Mouse (Mus musculus): ENCODE measurements around the gene Dmrt1. TPM values are rescaled to one million over a fixed set of nuclear protein-coding genes. Genes with fewer than 3 reads are reported as not detected.

Gene Dmrt1
- polyA plus RNA-seq, 1 experiment from 2014 or later: 0.55 TPM

- H3K9ac ChIP-seq: no peak overlapping the region
- H3K4me2 ChIP-seq (replicated peaks): no peak overlapping the region
- no peaks in the 10 kb centered on the region for H3K36me3 ChIP-seq
- no peak overlapping the region for H3K27ac ChIP-seq
- no peak overlapping the region for H3K4me3 ChIP-seq
- 43% methylated on average over 10 of the region's 10 CpGs for WGBS
- no peaks in the 10 kb centered on the region for H3K9me3 ChIP-seq
- peaks cover 29% of the 10 kb centered on the region for H3K27me3 ChIP-seq
- 0 out of 2 replicates have a peak, but pooled peaks cover 3% of the 10 kb centered on the region for H3K4me1 ChIP-seq
- no peak for ATAC-seq (ENCODE audit: insufficient number of reproducible peaks, insufficient read depth, low FRiP score, low TSS enrichment)
Measured at GRCm38 (mm10) chr19:25574431-25574830, 69.0 kb downstream of the Dmrt1 start.

- Histone ChIP-seq H3K9ac (no peak overlapping the region), H3K36me3 (no peaks in the 10 kb centered on the region), H3K4me3 (no peak overlapping the region), H3K4me1 (0 out of 2 replicates have a peak, but pooled peaks cover 3% of the 10 kb centered on the region), H3K4me2 (replicated peaks) (peak overlapping the region; percentile 16), H3K9me3 (no peaks in the 10 kb centered on the region), H3K27me3 (peaks cover 29% of the 10 kb centered on the region), H3K27ac (no peak overlapping the region)
- WGBS: 4% methylated on average over 17 of the region's 17 CpGs
- no peak for ATAC-seq (ENCODE audit: insufficient number of reproducible peaks, insufficient read depth, low FRiP score, low TSS enrichment)
Measured at GRCm38 (mm10) chr19:25574981-25575814, 69.8 kb downstream of the Dmrt1 start.

GRCm38 (mm10) chr19:25578358-25578757, 72.9 kb downstream of the Dmrt1 start:
- 93% methylated on average over 2 of the region's 2 CpGs for WGBS
- H3K27me3 ChIP-seq: peaks cover 27% of the 10 kb centered on the region

DNA sequence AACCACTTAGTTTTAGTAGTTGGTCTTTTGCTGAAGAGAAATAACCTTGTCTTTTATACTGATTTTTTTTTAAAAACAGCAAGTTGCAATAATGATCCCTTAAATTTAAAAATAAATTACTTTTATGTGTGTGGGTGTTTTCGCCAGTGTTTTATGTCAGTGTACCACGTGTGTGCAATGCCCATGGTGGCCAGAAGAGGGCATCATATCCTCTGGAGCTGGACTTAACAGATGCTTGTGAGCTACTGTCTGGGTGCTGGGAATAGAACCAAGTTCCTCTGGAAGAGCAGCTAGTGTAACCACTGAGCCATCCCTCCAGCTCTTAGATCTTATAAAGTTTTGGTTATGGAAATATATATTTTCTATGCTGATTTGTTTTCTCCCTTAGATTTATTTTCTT, 74.0 kb downstream of the Dmrt1 start:
- WGBS: 95% methylated on average over 2 of the region's 2 CpGs
- Histone ChIP-seq H3K9ac (no peak overlapping the region), H3K4me1 (0 out of 2 replicates have a peak, but pooled peaks cover 3% of the 10 kb centered on the region), H3K9me3 (no peaks in the 10 kb centered on the region), H3K36me3 (no peaks in the 10 kb centered on the region), H3K4me3 (no peak overlapping the region), H3K27ac (no peak overlapping the region), H3K27me3 (peaks cover 21% of the 10 kb centered on the region), H3K4me2 (replicated peaks) (no peak overlapping the region)
- ATAC-seq (ENCODE audit: insufficient number of reproducible peaks, insufficient read depth, low FRiP score, low TSS enrichment): no peak

More at GRCm38 (mm10) chr19:25578358-25578757, 72.9 kb downstream of the Dmrt1 start:
- H3K27ac ChIP-seq: no peak overlapping the region
- no peaks in the 10 kb centered on the region for H3K36me3 ChIP-seq
- H3K4me2 ChIP-seq (replicated peaks): no peak overlapping the region
- 0 out of 2 replicates have a peak, but pooled peaks cover 3% of the 10 kb centered on the region for H3K4me1 ChIP-seq
- H3K9me3 ChIP-seq: no peaks in the 10 kb centered on the region
- H3K4me3 ChIP-seq: no peak overlapping the region
- ATAC-seq (ENCODE audit: insufficient number of reproducible peaks, insufficient read depth, low FRiP score, low TSS enrichment): no peak
- no peak overlapping the region for H3K9ac ChIP-seq

DNA sequence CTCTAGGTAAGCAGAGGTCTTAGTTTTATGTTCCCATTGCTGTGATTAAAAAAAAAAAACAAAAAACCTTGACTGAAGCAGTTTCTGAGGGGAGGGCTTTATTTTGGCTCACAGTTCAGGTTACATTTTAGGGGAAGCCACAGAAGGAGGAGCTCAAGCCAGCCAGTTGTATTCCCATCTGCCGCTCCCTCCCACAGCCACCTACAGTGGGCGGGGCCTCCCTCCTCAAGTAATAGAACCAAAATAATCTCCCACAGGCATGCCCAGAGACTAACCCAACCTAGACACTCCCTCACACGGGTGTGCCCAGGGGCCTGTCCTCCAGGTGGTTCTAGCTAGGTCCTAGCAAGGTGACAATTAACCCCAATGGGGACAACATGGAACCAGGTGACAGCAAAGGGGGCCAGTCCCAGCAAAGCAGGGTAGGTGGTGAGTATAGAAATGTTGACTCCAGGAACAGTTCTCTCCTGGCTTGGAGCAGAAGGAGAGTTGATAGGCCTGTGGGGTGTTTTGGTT, 92.4 kb downstream of the Dmrt1 start:
- no peak overlapping the region for H3K27ac ChIP-seq
- H3K4me3 ChIP-seq: no peak overlapping the region
- WGBS: 64% methylated on average over 3 of the region's 3 CpGs
- H3K4me2 ChIP-seq (replicated peaks): no peak overlapping the region
- H3K4me1 ChIP-seq: peaks cover 3% of the 10 kb centered on the region; the same call in 1 of the 2 replicates
- H3K27me3 ChIP-seq: peaks cover 54% of the 10 kb centered on the region
- no peaks in the 10 kb centered on the region for H3K9me3 ChIP-seq
- H3K9ac ChIP-seq: no peak overlapping the region
- peak; percentile 41; the same call in 1 of the 2 replicates for ATAC-seq (ENCODE audit: insufficient number of reproducible peaks, insufficient read depth, low FRiP score, low TSS enrichment)
- no peaks in the 10 kb centered on the region for H3K36me3 ChIP-seq

DNA sequence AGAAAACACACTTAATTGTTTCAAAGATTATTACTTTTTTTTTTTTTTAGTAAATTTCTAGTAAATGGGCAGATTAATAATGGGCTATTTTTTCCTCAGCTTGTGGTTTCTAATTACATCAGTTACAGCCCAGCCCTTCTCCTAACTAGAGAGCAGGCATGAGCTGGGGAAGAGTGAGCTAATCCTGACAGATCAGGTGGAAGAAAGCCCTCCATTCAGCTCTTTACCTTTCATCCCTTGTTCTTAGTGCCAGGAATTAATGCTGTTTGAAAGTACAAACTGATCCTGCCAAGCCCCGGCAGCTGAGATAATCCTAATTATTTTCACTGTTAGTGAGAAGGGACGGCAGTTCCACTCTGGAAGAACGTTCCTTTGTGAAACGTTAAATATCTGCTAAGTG, 93.2 kb downstream of the Dmrt1 start:
- H3K9ac ChIP-seq: no peak overlapping the region
- no peak overlapping the region for H3K4me3 ChIP-seq
- peaks cover 62% of the 10 kb centered on the region for H3K27me3 ChIP-seq
- no peak overlapping the region for H3K4me2 ChIP-seq (replicated peaks)
- H3K36me3 ChIP-seq: no peaks in the 10 kb centered on the region
- peaks cover 3% of the 10 kb centered on the region; the same call in 1 of the 2 replicates for H3K4me1 ChIP-seq
- no peak overlapping the region for H3K27ac ChIP-seq
- H3K9me3 ChIP-seq: no peaks in the 10 kb centered on the region
- WGBS: 6% methylated on average over 4 of the region's 4 CpGs
- no peak for ATAC-seq (ENCODE audit: insufficient number of reproducible peaks, insufficient read depth, low FRiP score, low TSS enrichment)

DNA sequence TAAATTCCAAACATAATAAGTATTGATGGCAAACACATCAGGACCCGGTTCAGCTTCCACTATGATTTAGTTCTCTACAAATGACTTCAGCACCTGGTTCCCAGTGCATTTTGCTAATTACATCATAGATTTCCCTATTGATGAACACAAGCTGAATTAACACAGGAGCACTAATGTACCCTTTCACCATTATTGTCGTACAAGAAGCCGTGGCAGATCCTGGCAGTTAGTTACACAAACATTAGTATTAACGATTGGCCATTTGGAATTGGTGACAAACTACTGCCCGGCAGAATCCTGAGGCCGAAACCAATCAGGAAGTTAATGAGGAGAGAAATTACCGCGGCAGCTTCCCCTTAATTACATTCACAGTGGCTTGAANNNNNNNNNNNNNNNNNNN, 96.5 kb downstream of the Dmrt1 start:
- Histone ChIP-seq H3K27ac (no peak overlapping the region), H3K4me3 (no peak overlapping the region), H3K9ac (no peak overlapping the region), H3K4me2 (replicated peaks) (no peak overlapping the region), H3K36me3 (no peaks in the 10 kb centered on the region), H3K4me1 (peaks cover 8% of the 10 kb centered on the region), H3K9me3 (no peaks in the 10 kb centered on the region), H3K27me3 (peaks cover 88% of the 10 kb centered on the region)
- 8% methylated on average over 8 of the region's 8 CpGs for WGBS
- no peak for ATAC-seq (ENCODE audit: insufficient number of reproducible peaks, insufficient read depth, low FRiP score, low TSS enrichment)

- Histone ChIP-seq H3K4me3 (no peak overlapping the region), H3K27me3 (peaks cover 82% of the 10 kb centered on the region), H3K9me3 (no peaks in the 10 kb centered on the region), H3K36me3 (no peaks in the 10 kb centered on the region), H3K4me2 (replicated peaks) (no peak overlapping the region), H3K9ac (no peak overlapping the region), H3K27ac (no peak overlapping the region), H3K4me1 (peaks cover 22% of the 10 kb centered on the region)
- WGBS: under 1% methylated on average over 21 of the region's 21 CpGs
- no peak for ATAC-seq (ENCODE audit: insufficient number of reproducible peaks, insufficient read depth, low FRiP score, low TSS enrichment)
Measured at GRCm38 (mm10) chr19:25607461-25608205, 102.2 kb downstream of the Dmrt1 start.

DNA sequence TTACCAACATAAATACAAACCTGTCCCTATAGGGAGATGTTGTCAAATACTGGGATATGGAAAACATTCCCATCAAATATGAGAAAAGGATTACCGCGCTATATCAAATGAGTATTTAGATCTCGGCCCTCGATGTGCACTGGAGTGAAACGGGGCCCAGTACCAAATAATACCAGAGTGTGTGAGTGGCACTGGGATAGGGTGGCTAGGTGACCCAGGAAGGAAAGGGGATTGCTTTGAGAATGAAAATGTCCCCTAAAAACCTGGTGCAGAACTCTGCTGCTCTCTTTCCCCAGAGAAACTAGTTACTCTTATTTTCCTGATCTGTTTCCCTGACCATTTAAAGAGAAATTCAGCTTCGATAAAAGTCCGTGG, 102.8 kb downstream of the Dmrt1 start:
- no peak overlapping the region for H3K9ac ChIP-seq

GRCm38 (mm10) chr19:25608961-25609850, 103.8 kb downstream of the Dmrt1 start:
- no peak for ATAC-seq (ENCODE audit: insufficient number of reproducible peaks, insufficient read depth, low FRiP score, low TSS enrichment)
- Histone ChIP-seq H3K4me1 (peaks cover 22% of the 10 kb centered on the region), H3K4me2 (replicated peaks) (no peak overlapping the region), H3K27ac (no peak overlapping the region), H3K36me3 (no peaks in the 10 kb centered on the region), H3K9me3 (no peaks in the 10 kb centered on the region), H3K4me3 (no peak overlapping the region), H3K9ac (no peak overlapping the region), H3K27me3 (peaks cover 85% of the 10 kb centered on the region)
- under 1% methylated on average over 33 of the region's 33 CpGs for WGBS

More for the DNA sequence above, 102.8 kb downstream of the Dmrt1 start:
- no peak overlapping the region for H3K27ac ChIP-seq
- peaks cover 82% of the 10 kb centered on the region for H3K27me3 ChIP-seq
- H3K4me2 ChIP-seq (replicated peaks): no peak overlapping the region
- ATAC-seq (ENCODE audit: insufficient number of reproducible peaks, insufficient read depth, low FRiP score, low TSS enrichment): no peak
- no peak overlapping the region for H3K4me3 ChIP-seq
- H3K4me1 ChIP-seq: peaks cover 22% of the 10 kb centered on the region
- H3K36me3 ChIP-seq: no peaks in the 10 kb centered on the region
- 2% methylated on average over 7 of the region's 7 CpGs for WGBS
- H3K9me3 ChIP-seq: no peaks in the 10 kb centered on the region

GRCm38 (mm10) chr19:25610015-25610410, 104.6 kb downstream of the Dmrt1 start, which contains the start of gene Dmrt3:
TSS of gene Dmrt3 (plus strand) at chr19:25610301.
- Histone ChIP-seq H3K9ac (peak within 1 kb of the TSS; percentile 49), H3K4me1 (peaks cover 22% of the 10 kb centered on the region), H3K27ac (0 out of 2 replicates have a peak within 1 kb of the TSS, but pooled peaks have one; percentile 57), H3K4me2 (replicated peaks) (peak within 1 kb of the TSS; percentile 57), H3K4me3 (peak within 1 kb of the TSS; percentile 37), H3K9me3 (no peaks in the 10 kb centered on the region), H3K36me3 (no peaks in the 10 kb centered on the region), H3K27me3 (peaks cover 85% of the 10 kb centered on the region)
- ATAC-seq (ENCODE audit: insufficient number of reproducible peaks, insufficient read depth, low FRiP score, low TSS enrichment): 0 out of 2 replicates have a peak, but pooled peaks have one; percentile 35
- under 1% methylated on average over 28 of the region's 29 CpGs for WGBS

All from embryonic facial prominence, embryonic 12.5 days (tissue).